Mouse (Mus musculus) heart, embryonic 16.5 days (tissue): ENCODE data around the gene Fam71a. TPM values are rescaled to one million over a fixed set of nuclear protein-coding genes. Genes with fewer than 3 reads are reported as not detected.
A peak's percentile ranks its signal among the peaks of the same experiment; 100 is the strongest.

Source experiments
- ATAC-seq: fragments of 200-750 bp; cut with Nextera tagmentation; replicated peaks from 2 replicates; pipeline ENCODE4 v1.8.0; 2017; ENCODE audit warnings: moderate number of reproducible peaks; ENCODE audit not compliant: insufficient read depth, low FRiP score; ENCODE audit errors: extremely low read depth
- H3K27ac ChIP-seq: fragments of 300-500 bp; sonication (generic); 2 replicates; pipeline ENCODE4 v1.5.1; 2014; ENCODE audit warnings: mild to moderate bottlenecking, low read length, control low read depth, moderate library complexity
- H3K27me3 ChIP-seq: fragments of 300-500 bp; sonication (generic); 2 replicates; pipeline ENCODE4 v1.6.1; 2014; ENCODE audit warnings: low read length, mixed read lengths; ENCODE audit not compliant: control insufficient read depth, insufficient read depth
- H3K36me3 ChIP-seq: fragments of 300-500 bp; sonication (generic); 2 replicates; pipeline ENCODE4 v1.6.1; 2014; ENCODE audit not compliant: control insufficient read depth, insufficient read depth
- H3K4me1 ChIP-seq: fragments of 300-500 bp; sonication (generic); 2 replicates; pipeline ENCODE4 v1.6.1; 2014; ENCODE audit warnings: low read length, mixed read lengths; ENCODE audit not compliant: control insufficient read depth, insufficient read depth
- H3K4me2 ChIP-seq: fragments of 300-500 bp; sonication (generic); 2 replicates; pipeline ENCODE4 v1.6.1; 2014; ENCODE audit warnings: low read depth, mild to moderate bottlenecking, control low read depth, low read length
- H3K4me3 ChIP-seq: fragments of 300-500 bp; sonication (generic); 2 replicates; pipeline ENCODE4 v1.5.1; 2014; ENCODE audit warnings: mild to moderate bottlenecking, control low read depth, low read length
- H3K9ac ChIP-seq: fragments of 300-500 bp; sonication (generic); 2 replicates; pipeline ENCODE4 v1.6.1; 2014; ENCODE audit warnings: low read length, control low read depth
- H3K9me3 ChIP-seq: fragments of 300-500 bp; sonication (generic); replicated peaks from 2 replicates; pipeline ENCODE4 v1.6.1; 2016; ENCODE audit warnings: low read length; ENCODE audit not compliant: control insufficient read depth
- WGBS: fragments of 180-500 bp; shearing (Covaris S2); extraction: QIAGEN DNeasy Blood & Tissue Kit; methylation state at CpG from one replicate; pipeline ENCODE4 v1.1.7; 2014; 5-methylcytosine and 5-hydroxymethylcytosine counted together
- polyA plus RNA-seq: library from polyadenylated mRNA; unstranded; fragments of >200 nt; fragmentation: Nextera tagmentation; extraction: Ambion mirVana; gene quantifications from 2 replicates; pipeline ENCODE4 v1.2.1, GENCODE M21; 2015

The Fam71a gene
- polyA plus RNA-seq, 1 experiment from 2014 or later, result not detected

- no peak overlapping the region for H3K4me2 ChIP-seq
- no peaks in the 10 kb centered on the region for H3K27me3 ChIP-seq
- no peaks in the 10 kb centered on the region for H3K9me3 ChIP-seq
- no peak overlapping the region for H3K9ac ChIP-seq
- no peaks in the 10 kb centered on the region; the same call in 1 of the 2 replicates for H3K4me1 ChIP-seq
- no peak for ATAC-seq
- 64% methylated on average over 4 of the region's 4 CpGs for WGBS
- H3K4me3 ChIP-seq, result no peak overlapping the region
- no peak overlapping the region for H3K27ac ChIP-seq
- no peaks in the 10 kb centered on the region for H3K36me3 ChIP-seq
These were observed 29.2 kb downstream of the Fam71a start for GRCm38 (mm10) chr1:191135406-191135805.

DNA sequence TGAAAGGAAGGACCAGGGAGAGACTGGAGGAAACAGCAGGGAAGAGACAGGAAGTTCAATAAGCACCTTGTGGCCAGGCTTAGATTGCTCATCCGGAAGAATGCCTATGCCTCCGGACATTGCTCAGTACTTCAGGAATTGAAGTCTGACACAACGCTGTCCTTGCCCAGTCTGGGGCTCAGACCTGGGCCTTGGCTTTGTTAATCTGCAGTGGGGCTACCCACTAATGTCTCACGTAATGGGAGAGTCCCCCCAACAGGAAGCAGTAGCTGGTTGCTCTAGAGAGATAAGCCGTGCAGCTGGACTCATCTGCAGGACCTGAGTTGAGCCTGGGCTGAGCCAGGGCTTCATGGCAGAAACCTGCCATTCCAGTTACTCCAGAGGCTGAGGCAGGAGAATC lies 31.7 kb downstream of the Fam71a start:
- Histone ChIP-seq H3K27ac (no peak overlapping the region), H3K36me3 (no peaks in the 10 kb centered on the region), H3K27me3 (no peaks in the 10 kb centered on the region), H3K4me2 (no peak overlapping the region), H3K4me1 (no peaks in the 10 kb centered on the region; the same call in 1 of the 2 replicates), H3K9me3 (peaks cover 8% of the 10 kb centered on the region; the same call in 1 of the 2 replicates), H3K4me3 (no peak overlapping the region), H3K9ac (no peak overlapping the region)
- WGBS, result 57% methylated on average over 5 of the region's 5 CpGs
- no peak; the same call in 1 of the 2 replicates for ATAC-seq

DNA sequence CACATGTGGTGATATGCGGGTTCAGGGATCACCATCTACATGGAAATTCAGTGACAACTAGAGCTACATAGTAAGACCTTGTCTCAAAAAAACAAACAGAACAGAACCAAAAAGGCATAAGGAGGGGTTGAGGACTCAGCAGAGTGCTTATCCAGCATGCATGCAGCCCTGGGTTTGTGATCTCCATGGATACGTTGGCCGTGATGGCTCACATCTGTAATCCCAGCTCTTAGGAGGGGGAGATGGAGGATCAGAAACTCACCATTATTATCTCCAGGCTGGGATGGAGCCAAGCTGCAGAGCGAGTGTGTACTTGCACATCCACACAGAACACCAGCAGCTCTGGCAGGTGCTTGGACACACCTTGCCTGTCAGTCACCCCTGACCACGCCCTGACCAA lies 32.4 kb downstream of the Fam71a start:
- Histone ChIP-seq H3K4me3 (no peak overlapping the region), H3K4me2 (no peak overlapping the region), H3K27me3 (no peaks in the 10 kb centered on the region), H3K9ac (no peak overlapping the region), H3K4me1 (no peaks in the 10 kb centered on the region; the same call in 1 of the 2 replicates), H3K36me3 (no peaks in the 10 kb centered on the region), H3K27ac (no peak overlapping the region), H3K9me3 (peaks cover 8% of the 10 kb centered on the region; the same call in 1 of the 2 replicates)
- 63% methylated on average over 5 of the region's 5 CpGs for WGBS
- no peak for ATAC-seq

DNA sequence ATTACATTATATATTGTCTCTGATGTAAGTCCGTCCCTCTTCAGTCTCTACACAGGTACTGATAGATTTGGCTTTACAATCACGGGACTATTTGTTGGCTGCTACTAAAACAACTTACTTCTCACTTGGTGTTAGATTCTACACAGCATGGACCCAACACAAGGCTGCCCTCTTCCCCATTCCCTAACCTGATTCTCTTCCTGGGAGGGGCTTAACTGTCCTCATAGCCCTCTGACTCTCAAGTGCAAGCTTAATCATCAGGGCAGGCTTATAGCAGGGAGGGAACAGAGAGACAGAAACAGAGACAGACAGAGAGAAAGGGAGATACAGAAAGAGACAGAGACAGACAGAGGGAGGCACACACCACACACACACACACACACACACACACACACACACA lies 32.9 kb downstream of the Fam71a start:
- ATAC-seq, result no peak
- Histone ChIP-seq H3K27ac (no peak overlapping the region), H3K4me1 (no peaks in the 10 kb centered on the region; the same call in 1 of the 2 replicates), H3K4me3 (no peak overlapping the region), H3K9ac (no peak overlapping the region), H3K27me3 (no peaks in the 10 kb centered on the region), H3K36me3 (no peaks in the 10 kb centered on the region), H3K4me2 (no peak overlapping the region), H3K9me3 (peaks cover 8% of the 10 kb centered on the region; the same call in 1 of the 2 replicates)
- WGBS, result 80% methylated on average over 2 of the region's 2 CpGs

DNA sequence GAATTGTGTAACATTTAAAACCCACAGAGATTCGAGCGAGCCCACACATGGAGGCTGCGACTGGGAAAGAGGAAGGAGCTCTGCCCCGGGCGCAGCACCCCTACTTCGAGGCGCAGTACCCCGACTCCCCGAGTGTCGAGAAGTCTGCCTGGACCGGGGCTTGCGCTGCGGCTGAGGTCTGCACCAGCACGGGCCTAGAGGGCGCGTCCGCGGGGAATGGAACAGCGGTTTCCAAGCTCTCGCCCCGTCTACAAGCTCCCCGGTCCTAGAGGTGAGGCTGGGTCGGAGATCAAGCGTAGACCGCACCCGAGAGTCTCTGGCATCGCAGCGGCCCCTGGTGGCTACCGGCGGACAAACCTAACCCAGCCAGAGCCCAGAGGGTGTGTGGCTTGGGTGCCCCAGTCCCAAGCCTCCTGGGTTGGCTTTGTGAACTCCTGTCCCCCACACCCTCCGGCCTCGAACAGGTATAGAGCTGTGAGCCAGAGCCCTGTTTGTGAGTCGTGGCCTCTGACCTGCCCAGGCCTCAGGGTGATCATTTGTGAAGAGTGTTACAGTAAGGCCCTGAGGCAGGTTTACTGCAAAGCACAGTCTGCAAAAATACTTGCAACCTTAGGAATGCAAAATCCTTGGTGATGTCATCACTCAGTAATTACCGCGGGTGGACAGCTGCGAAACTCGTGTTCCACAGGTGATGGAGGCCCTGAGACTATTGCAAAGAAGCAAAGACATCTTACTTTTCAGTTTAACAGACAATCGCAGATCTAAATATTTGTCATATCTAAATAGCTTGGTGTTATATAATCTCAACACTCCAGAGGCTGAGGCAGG lies 38.6 kb downstream of the Fam71a start:
- peak; percentile 86 for ATAC-seq
- Histone ChIP-seq H3K9me3 (peaks cover 8% of the 10 kb centered on the region; the same call in 1 of the 2 replicates), H3K27ac (no peak overlapping the region), H3K4me2 (peak overlapping the region; percentile 74), H3K4me1 (peaks cover 2% of the 10 kb centered on the region; the same call in 1 of the 2 replicates), H3K27me3 (peaks cover 5% of the 10 kb centered on the region; the same call in 1 of the 2 replicates), H3K9ac (peak overlapping the region; percentile 69), H3K36me3 (no peaks in the 10 kb centered on the region), H3K4me3 (peak overlapping the region; percentile 46)
- WGBS, result 8% methylated on average over 38 of the region's 38 CpGs

- Histone ChIP-seq H3K36me3 (no peaks in the 10 kb centered on the region), H3K27me3 (peaks cover 5% of the 10 kb centered on the region; the same call in 1 of the 2 replicates), H3K4me3 (no peak overlapping the region), H3K4me2 (no peak overlapping the region), H3K9me3 (0 out of 2 replicates have a peak, but pooled peaks cover under 1% of the 10 kb centered on the region), H3K9ac (no peak overlapping the region), H3K4me1 (peaks cover 2% of the 10 kb centered on the region; the same call in 1 of the 2 replicates), H3K27ac (no peak overlapping the region)
- WGBS, result 53% methylated on average over 4 of the region's 4 CpGs
- no peak for ATAC-seq
These were observed 40.3 kb downstream of the Fam71a start for GRCm38 (mm10) chr1:191124288-191124687.

DNA sequence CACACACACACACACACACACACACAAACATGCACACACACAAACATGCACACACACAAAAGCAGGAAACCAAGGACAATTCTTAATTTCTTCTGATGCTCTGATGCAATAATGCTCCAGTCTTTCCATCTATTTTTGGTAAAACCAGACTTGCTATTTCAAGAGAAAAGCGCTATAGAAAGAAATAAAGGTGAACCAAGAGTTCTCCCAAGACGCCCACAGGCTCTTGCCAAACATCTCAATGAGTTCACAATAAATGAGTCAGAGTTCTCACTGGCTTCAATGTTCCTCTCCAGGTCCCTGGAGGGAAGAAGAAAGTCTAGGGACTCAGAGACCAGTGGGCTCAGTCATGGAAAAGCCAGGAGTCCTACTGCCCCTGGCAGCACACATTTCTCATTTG lies 40.9 kb downstream of the Fam71a start:
- Histone ChIP-seq H3K4me2 (no peak overlapping the region), H3K9ac (no peak overlapping the region), H3K9me3 (no peaks in the 10 kb centered on the region), H3K27me3 (peaks cover 5% of the 10 kb centered on the region; the same call in 1 of the 2 replicates), H3K4me1 (peaks cover 2% of the 10 kb centered on the region; the same call in 1 of the 2 replicates), H3K36me3 (no peaks in the 10 kb centered on the region), H3K27ac (no peak overlapping the region), H3K4me3 (no peak overlapping the region)
- no peak for ATAC-seq
- WGBS, result 76% methylated on average over 2 of the region's 2 CpGs

- H3K9ac ChIP-seq, result no peak overlapping the region
- WGBS, result 58% methylated on average over 3 of the region's 3 CpGs
- H3K4me1 ChIP-seq, result peaks cover 2% of the 10 kb centered on the region; the same call in 1 of the 2 replicates
- peaks cover 5% of the 10 kb centered on the region; the same call in 1 of the 2 replicates for H3K27me3 ChIP-seq
- H3K27ac ChIP-seq, result no peak overlapping the region
- ATAC-seq, result no peak
- H3K9me3 ChIP-seq, result no peaks in the 10 kb centered on the region
- no peak overlapping the region for H3K4me3 ChIP-seq
- no peaks in the 10 kb centered on the region for H3K36me3 ChIP-seq
- H3K4me2 ChIP-seq, result no peak overlapping the region
These were observed 41.9 kb downstream of the Fam71a start for GRCm38 (mm10) chr1:191122744-191123143.
